Mouse (Mus musculus) olfactory bulb, adult 2 months (tissue): ENCODE data around the gene Slc16a2.

ENCODE experiments used
- CTCF ChIP-seq: fragments of 200-500 bp; IDR thresholded peaks from 2 replicates; pipeline ENCODE4 v1.5.1; 2012; ENCODE audit warnings: low read depth, mild to moderate bottlenecking, low read length, moderate library complexity; ENCODE audit not compliant: insufficient read depth
- POLR2A ChIP-seq: fragments of 200-500 bp; IDR thresholded peaks from 2 replicates; pipeline ENCODE4 v1.6.1; 2012; ENCODE audit warnings: mild to moderate bottlenecking, low read depth, low read length, moderate library complexity; ENCODE audit not compliant: insufficient read depth

DNA sequence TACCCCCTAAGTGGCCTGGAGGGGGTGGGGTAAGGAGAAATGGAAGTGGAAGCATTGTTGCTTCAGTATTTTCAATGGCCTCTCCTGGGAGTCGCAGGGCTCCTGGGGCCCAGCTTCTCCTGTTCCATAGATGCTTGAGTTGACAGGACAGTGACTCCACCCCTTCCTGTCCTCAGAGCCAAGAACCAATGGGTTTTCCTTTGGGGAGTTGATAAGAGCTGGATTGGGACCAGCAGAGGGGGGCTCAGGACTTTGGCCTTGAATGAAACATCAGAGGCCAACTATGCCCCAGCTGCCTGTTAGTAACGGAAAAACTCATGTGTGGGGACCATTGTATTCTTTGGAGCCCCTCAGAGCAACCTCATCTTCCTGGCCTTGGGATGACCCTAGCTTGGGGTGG, 124.0 kb downstream of the Slc16a2 start:
- TF ChIP-seq CTCF (no peak), POLR2A (no peak)
